Mouse (Mus musculus) WW6 (cell line): ENCODE measurements around the gene Tmem11.
"Not testable (repeated sequence)": the region's sequence is repeated elsewhere in the genome, so short reads cannot be mapped to it uniquely, and the experiment has no call there.

Source experiments
- DNase-seq: peaks from one replicate; pipeline ENCODE4 v3.0.0-alpha.2; 2013; ENCODE audit warnings: low read depth, low spot score

Tmem11 gene

GRCm38 (mm10) chr11:60886986-60887385, 7.9 kb upstream of the Tmem11 start:
- not testable (repeated sequence) for DNase-seq

DNA sequence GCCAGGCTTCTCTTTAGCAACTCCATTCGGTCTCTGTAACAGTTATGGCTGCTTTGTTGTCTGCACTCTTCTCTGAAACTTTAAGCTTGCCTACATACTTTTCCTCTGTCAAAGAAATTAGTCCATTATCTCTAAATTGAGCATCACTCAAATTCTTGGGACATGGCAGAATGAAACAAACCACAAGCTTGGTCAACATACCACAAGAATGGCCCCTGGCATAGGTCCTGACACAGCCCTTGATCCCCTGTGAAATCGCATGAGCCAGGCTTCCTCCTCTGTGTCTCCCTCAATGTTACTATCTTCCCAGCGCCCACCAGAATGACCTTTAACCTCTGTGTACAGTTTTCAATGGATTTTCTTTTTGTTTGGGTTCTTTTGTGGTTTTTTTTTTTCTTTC, 3.3 kb upstream of the Tmem11 start:
- no peak for DNase-seq

DNA sequence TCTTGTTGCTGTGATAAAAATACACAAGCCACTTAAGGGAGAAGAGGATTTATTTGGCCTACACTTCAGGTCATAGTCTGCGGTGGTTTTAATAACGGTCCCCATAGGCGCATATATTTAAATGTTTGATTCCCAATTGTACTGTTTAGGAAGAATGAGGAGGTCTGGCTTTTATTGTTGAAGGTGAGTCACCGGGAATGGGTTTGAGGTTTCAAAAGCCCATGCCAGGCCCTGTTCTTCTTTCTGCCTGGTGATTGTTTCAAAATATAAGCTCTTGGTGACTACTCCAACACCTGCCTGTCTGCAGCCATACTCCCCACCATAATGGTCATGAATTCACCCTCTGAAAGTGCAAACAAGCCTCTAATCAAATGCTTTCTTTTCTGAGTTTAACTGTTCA, 1.5 kb upstream of the Tmem11 start:
- no peak for DNase-seq

- DNase-seq: peak; percentile 84
These were observed 351 bp upstream of the Tmem11 start for GRCm38 (mm10) chr11:60879423-60879822.

DNA sequence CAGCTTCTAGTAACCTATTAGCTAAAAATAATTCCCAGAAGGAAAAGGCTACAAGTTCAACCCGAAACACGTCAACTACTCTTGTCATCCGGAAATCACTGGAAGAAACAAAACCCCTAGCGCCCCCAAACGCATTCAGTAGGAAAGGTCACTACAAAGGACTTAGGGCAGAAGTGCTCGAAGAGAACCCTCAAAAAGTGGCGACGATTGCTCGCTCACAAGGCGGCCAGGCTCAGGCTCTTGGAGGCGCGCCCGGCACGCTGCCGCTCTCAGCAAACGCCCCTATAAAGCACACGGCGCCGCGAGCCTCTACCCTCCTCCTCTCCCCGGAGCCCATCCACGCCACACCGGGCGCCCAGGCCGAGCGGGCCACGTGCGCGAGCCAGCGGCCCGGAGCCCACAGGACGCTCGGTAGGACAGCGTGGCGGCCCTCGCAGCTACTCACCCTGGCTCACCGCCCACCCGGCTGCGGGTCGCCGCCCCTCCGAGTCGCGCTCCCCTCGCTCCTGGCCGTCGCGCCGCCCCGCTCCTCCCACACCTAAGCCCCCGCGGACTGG, 938 bp downstream of the Tmem11 start:
- DNase-seq: no peak

GRCm38 (mm10) chr11:60873101-60873500, 6.0 kb downstream of the Tmem11 start:
- no peak for DNase-seq

DNA sequence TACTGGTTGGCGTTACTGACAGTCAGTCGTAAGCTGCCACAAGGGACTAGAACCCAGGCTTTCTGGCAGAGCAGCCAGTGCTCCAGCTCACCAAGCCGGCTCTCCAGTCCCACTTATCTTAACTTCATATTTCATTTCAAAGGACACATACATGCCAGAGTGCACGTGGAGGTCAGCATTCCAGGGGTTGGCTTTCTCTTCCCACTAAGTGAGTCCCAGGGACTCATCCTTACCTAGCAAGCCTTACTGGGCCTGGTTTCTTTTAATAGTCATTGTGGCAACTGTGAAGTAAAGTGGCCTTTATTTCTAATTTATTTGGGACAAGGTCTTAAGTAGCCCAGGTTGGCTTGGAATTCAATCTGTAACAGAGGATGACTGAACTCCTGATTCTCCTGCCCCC, 7.7 kb downstream of the Tmem11 start:
- no peak for DNase-seq

DNA sequence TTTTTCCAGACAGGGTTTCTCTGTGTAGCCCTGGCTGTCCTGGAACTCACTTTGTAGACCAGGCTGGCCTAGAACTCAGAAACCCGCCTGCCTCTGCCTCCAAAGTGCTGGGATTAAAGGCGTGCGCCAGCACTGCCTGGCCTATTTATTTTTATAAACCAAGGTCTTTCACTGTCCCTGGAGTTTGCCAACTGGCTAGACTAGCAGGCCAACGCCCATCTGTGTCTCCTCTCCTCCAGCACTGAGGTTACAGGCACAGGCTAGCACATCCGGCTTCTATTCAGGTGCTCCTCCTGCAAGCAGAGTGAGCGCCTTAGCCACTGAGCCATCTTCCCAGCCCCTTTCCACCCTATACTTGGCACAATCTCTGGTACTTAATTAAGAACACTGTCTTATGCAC, 9.6 kb downstream of the Tmem11 start:
- DNase-seq: not testable (repeated sequence)

- no peak for DNase-seq
These were observed 11.2 kb downstream of the Tmem11 start for GRCm38 (mm10) chr11:60867904-60868303.

GRCm38 (mm10) chr11:60867456-60867855, 11.6 kb downstream of the Tmem11 start:
- no peak for DNase-seq

DNA sequence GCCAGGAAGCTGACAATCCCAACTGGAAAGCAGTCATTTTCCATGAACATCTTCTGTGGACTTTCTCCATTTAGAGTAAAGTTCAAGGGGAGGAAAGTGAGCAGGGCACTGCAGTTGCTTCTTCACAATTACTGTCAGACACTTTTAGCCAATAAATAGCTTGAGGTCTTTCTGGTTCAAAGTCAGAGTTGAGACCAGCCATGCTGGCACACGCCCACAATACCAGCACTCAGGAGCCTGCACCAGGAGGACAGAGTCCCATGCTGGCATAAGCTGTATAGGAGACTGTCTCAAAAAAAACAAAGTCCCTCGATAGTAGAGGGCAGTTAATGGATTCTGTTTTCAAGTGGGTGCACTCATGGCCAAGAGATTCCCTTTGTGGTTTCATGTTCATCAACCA, 13.1 kb downstream of the Tmem11 start:
- no peak for DNase-seq

DNA sequence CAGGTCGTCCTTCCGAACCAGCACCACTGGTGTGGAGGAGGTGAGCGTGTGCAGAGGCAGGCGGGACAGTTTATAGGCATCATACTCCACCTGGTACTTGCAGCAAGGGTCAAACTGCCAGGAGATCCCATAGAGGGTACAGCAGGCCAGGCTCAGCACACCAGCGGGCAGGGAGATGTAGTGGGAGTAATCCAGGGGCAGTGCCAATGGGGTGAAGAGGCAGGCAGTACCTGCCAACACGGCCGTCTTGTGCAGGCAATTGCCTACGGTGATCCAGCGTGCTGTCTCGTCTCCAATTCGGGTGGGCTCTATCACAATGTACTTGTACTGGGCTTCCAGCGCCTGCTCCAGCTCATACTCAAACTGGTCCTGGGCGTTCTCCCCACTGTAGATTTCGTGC, 14.2 kb downstream of the Tmem11 start:
- no peak for DNase-seq

DNA sequence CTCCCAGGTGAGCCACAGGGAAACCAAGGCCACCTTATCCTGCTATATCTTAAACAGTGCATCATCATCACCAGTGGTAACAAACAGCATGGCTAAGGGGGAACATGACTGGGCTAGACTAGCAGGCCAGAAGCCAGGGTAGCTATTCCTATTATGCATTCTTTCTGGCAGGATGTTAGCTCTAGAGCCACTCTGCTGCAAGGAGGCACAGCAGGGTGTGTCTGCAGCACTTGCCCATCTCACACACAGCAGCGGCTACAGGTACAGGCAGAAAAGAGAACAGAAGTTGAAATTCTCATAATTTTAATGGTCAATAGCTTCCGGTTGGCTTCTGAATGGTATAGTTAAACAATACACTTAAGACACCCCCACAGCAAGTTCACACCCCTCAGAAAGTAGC, 14.9 kb downstream of the Tmem11 start:
- DNase-seq: no peak

GRCm38 (mm10) chr11:60863196-60863595, 15.9 kb downstream of the Tmem11 start:
- no peak for DNase-seq

- no peak for DNase-seq
These were observed 17.1 kb downstream of the Tmem11 start for GRCm38 (mm10) chr11:60861993-60862392.

GRCm38 (mm10) chr11:60856587-60856986, 22.5 kb downstream of the Tmem11 start:
- DNase-seq: no peak

GRCm38 (mm10) chr11:60845415-60845814, 33.7 kb downstream of the Tmem11 start:
- no peak for DNase-seq

DNA sequence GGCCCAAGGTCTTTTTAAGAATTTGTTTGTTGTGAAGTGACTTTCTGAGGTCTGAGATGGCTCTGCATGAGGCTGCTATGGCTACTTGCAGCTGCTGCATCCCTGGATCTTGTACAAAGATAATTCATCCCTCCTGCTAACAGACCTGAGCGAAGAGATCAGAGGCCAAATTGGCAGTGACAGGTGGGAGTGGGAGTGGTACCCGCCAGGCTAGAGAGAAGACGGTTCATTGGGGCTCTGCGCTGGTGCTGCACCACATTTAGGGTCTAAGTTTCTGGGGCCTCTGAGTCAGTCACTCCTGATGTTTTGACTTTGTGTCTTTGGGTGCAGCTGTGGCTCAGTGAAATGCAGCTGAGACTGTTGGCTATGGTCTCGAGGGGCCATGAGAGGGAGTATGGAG, 35.7 kb downstream of the Tmem11 start:
- no peak for DNase-seq

GRCm38 (mm10) chr11:60841467-60842200, 37.4 kb downstream of the Tmem11 start:
- no peak for DNase-seq

GRCm38 (mm10) chr11:60837644-60838406, 41.2 kb downstream of the Tmem11 start:
- no peak for DNase-seq

- no peak for DNase-seq
These were observed 42.2 kb downstream of the Tmem11 start for GRCm38 (mm10) chr11:60836897-60837296.

GRCm38 (mm10) chr11:60830433-60831052, 48.5 kb downstream of the Tmem11 start, which contains the start of gene Dhrs7b:
Gene Dhrs7b (plus strand): TSS chr11:60830631.
- DNase-seq: peak; percentile 96
